Mouse (Mus musculus) C2C12 (cell line): ENCODE measurements at regions not wholly inside any gene's neighbourhood (a gene's known extent, or its start where the extent isn't known, plus 50 kb on each side); places are given as distances from the start of the nearest gene placed in this dataset.

ENCODE experiments used
- CTCF ChIP-seq: IDR thresholded peaks from one replicate; pipeline ENCODE4 v1.5.1; 2011; ENCODE audit not compliant: control insufficient read depth, insufficient read depth, insufficient read length
- MYOG ChIP-seq: IDR thresholded peaks from one replicate; pipeline ENCODE4 v1.6.1; 2011; ENCODE audit not compliant: control insufficient read depth, insufficient read length; ENCODE audit errors: extremely low read depth

DNA sequence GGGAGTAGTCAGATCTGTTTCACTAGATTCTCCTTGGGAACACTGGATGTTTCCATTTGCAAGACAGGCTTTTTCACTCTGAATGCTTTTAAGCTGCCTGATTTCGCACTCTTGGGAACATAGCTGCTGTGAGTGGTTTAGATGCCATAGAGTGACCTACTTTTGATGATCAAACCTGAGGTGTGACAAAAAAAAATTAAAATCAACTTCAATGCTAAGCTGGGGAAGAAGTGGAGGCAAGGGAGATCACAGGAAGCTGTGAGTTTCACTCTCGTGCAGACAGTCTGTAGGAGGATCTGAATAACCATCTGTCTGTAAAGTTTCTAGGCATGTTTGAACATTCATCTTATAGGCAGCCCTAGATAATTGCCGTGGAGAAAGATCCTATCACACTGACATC, 505.7 kb downstream of the Ptprc start:
- TF ChIP-seq MYOG = no peak
- no peak for TF ChIP-seq CTCF
